Mouse (Mus musculus) frontal cortex, adult 2 months (tissue): ENCODE measurements around the gene Clk4. TPM values are rescaled to one million over a fixed set of nuclear protein-coding genes. Genes with fewer than 3 reads are reported as not detected.
A peak's percentile ranks its signal among the peaks of the same experiment; 100 is the strongest.

Experiments used
- DNase-seq, 2 experiments: peaks; one replicate each; pipeline ENCODE4 v3.0.0; 2022; ENCODE audit warnings: low spot score in 1 of 2; ENCODE audit errors: extremely low spot score in 1 of 2
- polyA plus RNA-seq: library from polyadenylated mRNA; depleted of rRNA; stranded (reverse); fragments of >200 nt; gene quantifications from 2 replicates; pipeline ENCODE4 v1.2.3, GENCODE M21; 2012; rRNA removed

Clk4 gene
- polyA plus RNA-seq, 1 experiment = 232 TPM

DNA sequence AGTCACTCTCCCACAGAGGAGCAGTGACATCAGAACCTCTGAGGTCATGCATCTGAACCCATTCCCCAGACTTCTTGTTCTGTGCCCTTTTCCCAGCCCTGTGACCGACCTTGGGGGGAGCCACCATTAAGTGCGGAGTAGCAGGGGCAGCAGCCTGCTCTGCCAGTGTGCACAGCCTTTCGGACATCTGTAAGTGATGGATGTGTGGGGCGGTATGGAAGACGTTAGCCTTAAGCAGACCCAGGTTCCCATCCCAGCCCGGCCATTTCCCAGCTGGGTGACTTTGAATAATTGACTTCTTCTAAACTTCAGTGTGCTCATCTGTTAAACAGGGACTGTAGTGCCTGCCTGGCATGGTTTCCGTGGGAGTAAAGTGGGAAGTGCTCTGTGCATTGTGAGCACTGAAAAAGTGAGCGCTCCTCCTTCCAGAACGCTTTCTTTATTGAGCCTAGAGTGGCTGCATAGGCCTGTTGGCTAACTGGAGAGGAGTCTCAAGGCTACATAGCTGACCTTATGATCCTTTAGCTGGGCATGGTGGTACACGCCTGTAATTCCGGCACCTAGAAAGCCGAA is 42.5 kb downstream of the Clk4 start:
- DNase-seq = peak in 1 of 2 experiments; percentile 45

- no peak for DNase-seq
Measured at GRCm38 (mm10) chr11:51308306-51308705, 46.8 kb downstream of the Clk4 start.

- no peak for DNase-seq
Measured at GRCm38 (mm10) chr11:51311846-51312245, 50.3 kb downstream of the Clk4 start.

GRCm38 (mm10) chr11:51315991-51316810 is 54.7 kb downstream of the Clk4 start:
- DNase-seq = no peak

DNA sequence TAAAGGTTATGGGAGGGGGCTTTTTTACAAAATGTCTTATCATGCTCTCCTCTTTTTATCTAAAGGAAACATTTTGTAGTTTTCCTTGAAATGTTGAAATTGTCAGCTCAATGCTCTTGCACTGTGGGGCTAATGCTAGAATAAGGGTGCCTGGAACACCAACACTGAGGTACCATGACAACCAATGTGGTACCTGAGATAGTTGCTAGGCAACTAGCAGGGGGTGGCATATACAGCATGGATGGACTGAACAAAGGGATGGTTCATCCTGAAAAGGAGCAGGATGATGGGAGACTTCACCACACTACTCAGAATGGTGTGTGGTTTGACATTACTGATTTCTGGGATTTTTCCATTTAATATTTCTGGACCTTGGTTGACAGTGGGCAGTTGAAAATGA is 59.1 kb downstream of the Clk4 start:
- DNase-seq = no peak

DNA sequence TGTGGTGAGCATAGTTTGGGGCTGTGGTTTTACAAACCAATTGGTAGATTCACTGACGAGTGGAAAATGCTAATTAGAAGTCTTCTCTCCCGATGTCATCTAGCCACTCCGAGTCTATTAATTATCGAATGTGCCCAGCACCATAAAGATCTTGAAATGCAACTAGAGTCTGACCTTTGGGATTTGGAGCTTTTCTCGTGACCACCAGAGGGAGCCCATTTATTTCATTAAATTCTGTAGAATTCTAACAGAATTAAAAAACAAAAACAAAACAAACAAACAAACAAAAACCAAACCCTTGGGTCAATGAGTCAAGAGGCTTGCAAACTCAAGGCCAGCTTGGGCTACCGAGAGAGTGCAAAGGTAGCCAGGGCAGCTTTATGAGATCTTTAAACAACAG is 65.4 kb downstream of the Clk4 start:
- DNase-seq = peak in 1 of 2 experiments; percentile 39

DNA sequence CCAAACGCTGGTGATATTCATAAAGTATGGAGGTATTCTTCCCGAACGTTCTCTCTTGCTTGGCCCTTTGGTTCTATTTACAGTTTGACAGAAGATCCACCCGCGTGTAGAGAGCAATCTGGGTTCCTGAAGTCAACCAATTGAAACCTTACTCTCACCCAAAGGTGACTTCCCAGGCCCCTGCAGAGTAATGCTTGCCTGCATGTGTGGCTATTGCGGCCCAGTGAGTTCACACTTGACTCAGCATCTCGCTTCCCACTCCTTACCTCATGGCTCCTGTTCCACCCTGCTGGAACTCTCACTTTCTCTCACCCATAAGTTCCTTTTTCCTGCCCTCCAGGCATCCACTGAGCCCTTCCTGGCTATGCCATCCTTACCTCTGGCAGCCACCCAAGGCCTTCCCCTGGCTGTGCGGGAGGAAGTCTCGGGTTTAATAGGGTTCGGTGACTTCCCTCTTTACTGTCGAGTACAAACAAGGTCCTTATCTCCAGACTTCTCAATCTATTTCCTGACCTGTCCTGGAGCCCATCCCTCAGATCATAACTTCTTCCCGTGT is 66.9 kb downstream of the Clk4 start:
- DNase-seq = no peak

- no peak for DNase-seq
Measured at GRCm38 (mm10) chr11:51329837-51330714, 68.5 kb downstream of the Clk4 start.

Other genes starting within 250 kb of the Clk4 start
- not detected in 2 replicates for gene Olfr54, start 247.5 kb upstream of the Clk4 start, polyA plus RNA-seq
- not detected in 2 replicates for gene Olfr1375, start 213.6 kb upstream of the Clk4 start, polyA plus RNA-seq
- gene Zfp354a, start 202.5 kb upstream of the Clk4 start, polyA plus RNA-seq = 9.8 and 12.5 TPM in 2 replicates
- gene Gm12569, start 41.3 kb upstream of the Clk4 start, polyA plus RNA-seq = not detected in 2 replicates
- 0.34 and 0.44 TPM in 2 replicates for gene BC049762, start 1.3 kb downstream of the Clk4 start, polyA plus RNA-seq
- 12.6 and 15.2 TPM in 2 replicates for gene Col23a1, start 28.2 kb downstream of the Clk4 start, polyA plus RNA-seq